Mouse (Mus musculus): ENCODE results near the gene Cbx6. TPM values are rescaled to one million over a fixed set of nuclear protein-coding genes. Genes with fewer than 3 reads are reported as not detected.
A peak's percentile ranks its signal among the peaks of the same experiment; 100 is the strongest.

Gene Cbx6
- polyA plus RNA-seq, 1 experiment from 2014 or later: 25.4 TPM

DNA sequence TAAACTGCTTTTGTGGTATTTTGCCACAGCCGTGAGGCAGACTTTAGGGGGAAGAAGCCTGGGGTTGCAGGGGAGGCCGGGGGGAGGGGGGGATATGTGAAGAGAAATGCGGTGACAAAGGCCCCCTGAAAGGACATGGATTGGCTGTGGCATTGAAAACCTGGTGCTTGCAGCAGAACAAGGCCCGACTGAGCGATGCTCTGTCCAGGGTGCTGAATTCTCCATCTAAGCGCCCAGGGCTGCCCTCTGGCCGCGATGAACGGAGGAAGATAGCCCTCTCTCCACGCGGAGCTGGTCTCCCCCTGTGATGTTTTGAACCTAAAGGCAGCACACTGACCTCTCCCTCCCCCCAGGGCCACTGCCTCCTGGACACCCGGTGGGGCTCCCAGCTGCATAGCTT is 43.0 kb downstream of the Cbx6 start:
- no peaks in the 10 kb centered on the region for H3K4me1 ChIP-seq (ENCODE audit: control insufficient read depth, insufficient read depth, low read length)
- no peaks in the 10 kb centered on the region for H3K27me3 ChIP-seq (ENCODE audit: control insufficient read depth, insufficient read depth, low read length)
- H3K4me2 ChIP-seq (ENCODE audit: low read depth, low read length): no peak overlapping the region
- ATAC-seq (ENCODE audit: low read depth): no peak
- no peaks in the 10 kb centered on the region for H3K9me3 ChIP-seq (ENCODE audit: control insufficient read depth, low read length)
- 4% methylated on average over 12 of the region's 12 CpGs for WGBS
- H3K27ac ChIP-seq (ENCODE audit: low read depth, low read length): no peak overlapping the region
- no peak overlapping the region for H3K4me3 ChIP-seq (ENCODE audit: low read depth, low read length)
- H3K36me3 ChIP-seq (ENCODE audit: control insufficient read depth, insufficient read depth, low read length): no peaks in the 10 kb centered on the region
- H3K9ac ChIP-seq (replicated peaks; ENCODE audit: low read depth, low read length): no peak overlapping the region

GRCm38 (mm10) chr15:79790905-79791304 is 43.6 kb downstream of the Cbx6 start:
- no peak overlapping the region for H3K27ac ChIP-seq (ENCODE audit: low read depth, low read length)
- no peaks in the 10 kb centered on the region for H3K4me1 ChIP-seq (ENCODE audit: control insufficient read depth, insufficient read depth, low read length)
- no peak for ATAC-seq (ENCODE audit: low read depth)
- no peaks in the 10 kb centered on the region for H3K9me3 ChIP-seq (ENCODE audit: control insufficient read depth, low read length)
- H3K9ac ChIP-seq (replicated peaks; ENCODE audit: low read depth, low read length): no peak overlapping the region
- no peaks in the 10 kb centered on the region for H3K27me3 ChIP-seq (ENCODE audit: control insufficient read depth, insufficient read depth, low read length)
- H3K36me3 ChIP-seq (ENCODE audit: control insufficient read depth, insufficient read depth, low read length): no peaks in the 10 kb centered on the region
- H3K4me3 ChIP-seq (ENCODE audit: low read depth, low read length): no peak overlapping the region
- WGBS: 88% methylated on average over 6 of the region's 6 CpGs
- no peak overlapping the region for H3K4me2 ChIP-seq (ENCODE audit: low read depth, low read length)

DNA sequence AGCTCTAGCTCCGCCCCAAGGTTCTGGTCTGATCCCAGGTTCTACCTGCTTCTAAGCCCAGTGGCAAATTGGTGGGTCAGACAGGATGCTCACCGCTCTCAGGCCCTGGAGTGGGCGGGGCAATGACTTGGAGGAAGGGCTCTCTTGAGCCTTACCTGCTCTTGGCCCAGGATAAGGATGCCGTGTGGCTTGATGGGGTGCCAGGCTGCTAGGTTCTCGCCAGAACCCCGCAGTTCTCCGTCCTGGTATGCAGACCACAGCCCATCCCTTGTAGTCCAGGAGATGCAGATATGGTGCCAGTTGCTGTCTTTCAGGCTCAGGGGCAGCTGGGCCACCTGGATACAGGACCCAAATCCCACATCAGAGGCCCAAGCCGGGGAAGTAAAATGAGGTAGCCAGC is 44.4 kb downstream of the Cbx6 start:
- WGBS: 50% methylated on average over 8 of the region's 8 CpGs
- Histone ChIP-seq H3K9ac (replicated peaks; ENCODE audit: low read depth, low read length) (no peak overlapping the region), H3K36me3 (ENCODE audit: control insufficient read depth, insufficient read depth, low read length) (no peaks in the 10 kb centered on the region), H3K27ac (ENCODE audit: low read depth, low read length) (no peak overlapping the region), H3K4me1 (ENCODE audit: control insufficient read depth, insufficient read depth, low read length) (no peaks in the 10 kb centered on the region), H3K27me3 (ENCODE audit: control insufficient read depth, insufficient read depth, low read length) (no peaks in the 10 kb centered on the region), H3K4me2 (ENCODE audit: low read depth, low read length) (no peak overlapping the region), H3K9me3 (ENCODE audit: control insufficient read depth, low read length) (no peaks in the 10 kb centered on the region), H3K4me3 (ENCODE audit: low read depth, low read length) (no peak overlapping the region)
- ATAC-seq (ENCODE audit: low read depth): no peak

GRCm38 (mm10) chr15:79787815-79788214 is 46.7 kb downstream of the Cbx6 start:
- Histone ChIP-seq H3K9ac (replicated peaks; ENCODE audit: low read depth, low read length) (no peak overlapping the region), H3K27me3 (ENCODE audit: control insufficient read depth, insufficient read depth, low read length) (no peaks in the 10 kb centered on the region), H3K4me2 (ENCODE audit: low read depth, low read length) (no peak overlapping the region), H3K9me3 (ENCODE audit: control insufficient read depth, low read length) (no peaks in the 10 kb centered on the region), H3K4me1 (ENCODE audit: control insufficient read depth, insufficient read depth, low read length) (no peaks in the 10 kb centered on the region), H3K27ac (ENCODE audit: low read depth, low read length) (no peak overlapping the region; the same call in 1 of the 2 replicates), H3K4me3 (ENCODE audit: low read depth, low read length) (no peak overlapping the region), H3K36me3 (ENCODE audit: control insufficient read depth, insufficient read depth, low read length) (no peaks in the 10 kb centered on the region)
- 35% methylated on average over 8 of the region's 8 CpGs for WGBS
- no peak for ATAC-seq (ENCODE audit: low read depth)

DNA sequence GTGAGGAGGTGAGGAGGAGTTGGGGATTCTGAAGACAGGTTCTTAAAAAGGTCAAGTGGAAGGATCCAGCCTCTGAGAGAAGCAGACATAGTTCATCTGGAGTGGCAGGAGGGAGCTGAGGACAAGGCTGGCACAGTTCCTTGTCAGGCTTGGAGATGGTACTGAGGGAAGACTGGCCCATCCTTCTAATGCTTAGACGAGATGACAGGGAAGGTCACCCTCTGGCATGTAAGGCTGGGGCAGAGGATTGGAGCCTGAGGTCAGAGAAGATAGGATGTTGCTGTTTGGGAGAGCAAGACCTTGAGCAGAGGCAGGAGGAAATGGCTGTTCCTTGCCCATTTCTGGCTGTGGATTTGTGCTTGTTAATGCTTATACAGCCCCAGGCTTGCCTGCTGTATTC is 49.4 kb downstream of the Cbx6 start:
- whole genome bisulfite sequencing: 75% methylated on average over 1 of the region's 1 CpGs
- H3K4me2 ChIP-seq (ENCODE audit: low read depth, low read length): no peak overlapping the region

GRCm38 (mm10) chr15:79777749-79778148 is 56.7 kb downstream of the Cbx6 start, which contains the start of gene Dnal4:
Gene Dnal4, minus strand, starts transcription at chr15:79777849.
- Histone ChIP-seq H3K4me3 (ENCODE audit: low read depth, low read length) (no peak within 1 kb of the TSS), H3K9ac (replicated peaks; ENCODE audit: low read depth, low read length) (no peak within 1 kb of the TSS), H3K36me3 (ENCODE audit: control insufficient read depth, insufficient read depth, low read length) (no peaks in the 10 kb centered on the region), H3K27me3 (ENCODE audit: control insufficient read depth, insufficient read depth, low read length) (no peaks in the 10 kb centered on the region), H3K4me1 (ENCODE audit: control insufficient read depth, insufficient read depth, low read length) (peaks cover 12% of the 10 kb centered on the region; the same call in 1 of the 2 replicates), H3K4me2 (ENCODE audit: low read depth, low read length) (no peak within 1 kb of the TSS), H3K27ac (ENCODE audit: low read depth, low read length) (no peak within 1 kb of the TSS), H3K9me3 (ENCODE audit: control insufficient read depth, low read length) (no peaks in the 10 kb centered on the region)
- no peak for ATAC-seq (ENCODE audit: low read depth)

More for the DNA sequence above, 49.4 kb downstream of the Cbx6 start:
- H3K9ac ChIP-seq (replicated peaks; ENCODE audit: low read depth, low read length): no peak overlapping the region
- ATAC-seq (ENCODE audit: low read depth): no peak
- H3K9me3 ChIP-seq (ENCODE audit: control insufficient read depth, low read length): no peaks in the 10 kb centered on the region
- no peak overlapping the region for H3K4me3 ChIP-seq (ENCODE audit: low read depth, low read length)
- no peaks in the 10 kb centered on the region for H3K36me3 ChIP-seq (ENCODE audit: control insufficient read depth, insufficient read depth, low read length)
- H3K27me3 ChIP-seq (ENCODE audit: control insufficient read depth, insufficient read depth, low read length): no peaks in the 10 kb centered on the region
- no peaks in the 10 kb centered on the region for H3K4me1 ChIP-seq (ENCODE audit: control insufficient read depth, insufficient read depth, low read length)
- H3K27ac ChIP-seq (ENCODE audit: low read depth, low read length): no peak overlapping the region

DNA sequence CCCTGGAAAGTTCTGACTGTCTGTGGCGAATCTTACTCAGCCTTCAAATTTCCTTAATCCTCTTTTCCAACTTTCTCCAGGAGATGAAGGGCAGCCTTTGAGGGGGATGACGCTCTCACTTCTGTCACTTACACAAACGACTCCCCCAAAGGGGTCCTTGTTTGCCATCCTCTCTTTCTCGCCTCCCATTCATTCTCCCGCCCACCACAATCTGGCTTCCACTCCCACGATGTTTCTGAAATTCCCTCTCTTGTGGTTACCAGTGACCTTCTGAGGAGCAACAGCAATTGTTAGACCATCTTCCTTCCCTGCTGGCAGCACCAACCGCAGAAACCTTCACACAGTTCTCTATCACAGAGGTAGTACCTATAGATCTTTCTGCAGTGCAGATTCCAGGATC is 58.8 kb downstream of the Cbx6 start:
- WGBS: 74% methylated on average over 7 of the region's 7 CpGs
- no peak overlapping the region for H3K27ac ChIP-seq (ENCODE audit: low read depth, low read length)
- H3K27me3 ChIP-seq (ENCODE audit: control insufficient read depth, insufficient read depth, low read length): no peaks in the 10 kb centered on the region
- no peaks in the 10 kb centered on the region for H3K9me3 ChIP-seq (ENCODE audit: control insufficient read depth, low read length)
- no peak overlapping the region for H3K4me3 ChIP-seq (ENCODE audit: low read depth, low read length)
- H3K36me3 ChIP-seq (ENCODE audit: control insufficient read depth, insufficient read depth, low read length): no peaks in the 10 kb centered on the region
- ATAC-seq (ENCODE audit: low read depth): no peak
- H3K9ac ChIP-seq (replicated peaks; ENCODE audit: low read depth, low read length): no peak overlapping the region
- H3K4me1 ChIP-seq (ENCODE audit: control insufficient read depth, insufficient read depth, low read length): peaks cover 16% of the 10 kb centered on the region
- no peak overlapping the region for H3K4me2 ChIP-seq (ENCODE audit: low read depth, low read length)

DNA sequence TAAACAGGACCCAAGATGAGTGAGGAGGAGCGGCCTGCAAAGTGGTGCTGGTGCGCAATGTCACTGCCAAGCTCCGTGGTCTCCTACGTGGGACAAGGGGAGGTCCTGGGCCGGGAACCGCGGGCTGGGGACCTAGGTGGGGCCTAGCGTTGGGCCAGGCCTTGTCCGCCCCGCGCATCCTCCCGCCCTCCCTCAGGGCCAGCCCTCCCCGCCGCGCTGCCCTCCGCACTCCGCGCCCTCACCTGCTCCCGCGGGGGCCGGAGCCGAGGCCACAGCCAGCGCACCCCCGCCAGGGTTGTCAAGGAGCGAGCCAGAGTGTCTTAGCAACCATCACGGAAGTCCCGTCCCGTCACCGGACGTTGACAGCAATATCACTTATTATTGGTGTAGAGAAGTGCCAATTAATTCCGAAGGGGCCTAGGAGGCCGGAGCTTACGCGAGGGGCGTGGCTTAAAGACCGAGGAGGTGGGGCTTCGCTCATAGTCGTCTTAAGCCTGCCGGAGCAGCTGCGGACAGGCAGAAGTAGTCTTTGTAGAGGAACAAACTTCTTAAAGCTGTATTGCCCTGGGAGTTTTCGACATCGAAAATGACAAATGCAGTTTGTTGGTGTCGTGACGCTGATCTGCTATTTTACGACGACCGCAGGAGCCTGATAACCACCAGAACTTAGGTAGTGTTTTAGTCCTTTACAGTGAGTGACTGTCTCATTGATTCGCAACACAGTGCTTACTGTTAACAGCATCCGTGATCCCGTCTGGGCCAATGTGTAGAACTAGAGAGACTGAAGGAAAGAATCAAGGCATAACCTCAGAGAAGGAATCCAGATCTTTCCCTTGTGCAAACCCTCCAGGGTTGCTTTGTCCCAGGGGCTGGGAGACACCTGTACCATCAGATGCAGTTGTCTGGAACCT is 60.1 kb downstream of the Cbx6 start:
- Histone ChIP-seq H3K4me2 (ENCODE audit: low read depth, low read length) (peak overlapping the region; percentile 65), H3K4me3 (ENCODE audit: low read depth, low read length) (peak overlapping the region; percentile 65), H3K36me3 (ENCODE audit: control insufficient read depth, insufficient read depth, low read length) (no peaks in the 10 kb centered on the region), H3K27ac (ENCODE audit: low read depth, low read length) (peak overlapping the region; percentile 66), H3K9me3 (ENCODE audit: control insufficient read depth, low read length) (no peaks in the 10 kb centered on the region), H3K9ac (replicated peaks; ENCODE audit: low read depth, low read length) (peak overlapping the region; percentile 69), H3K4me1 (ENCODE audit: control insufficient read depth, insufficient read depth, low read length) (peaks cover 17% of the 10 kb centered on the region), H3K27me3 (ENCODE audit: control insufficient read depth, insufficient read depth, low read length) (no peaks in the 10 kb centered on the region)
- WGBS: under 1% methylated on average over 49 of the region's 50 CpGs
- peak; percentile 99 for ATAC-seq (ENCODE audit: low read depth)

Measured in neural tube, embryonic 14.5 days (tissue).